9 mouse cellular contexts compared by ENCODE assay signal in the genomic region with DNA sequence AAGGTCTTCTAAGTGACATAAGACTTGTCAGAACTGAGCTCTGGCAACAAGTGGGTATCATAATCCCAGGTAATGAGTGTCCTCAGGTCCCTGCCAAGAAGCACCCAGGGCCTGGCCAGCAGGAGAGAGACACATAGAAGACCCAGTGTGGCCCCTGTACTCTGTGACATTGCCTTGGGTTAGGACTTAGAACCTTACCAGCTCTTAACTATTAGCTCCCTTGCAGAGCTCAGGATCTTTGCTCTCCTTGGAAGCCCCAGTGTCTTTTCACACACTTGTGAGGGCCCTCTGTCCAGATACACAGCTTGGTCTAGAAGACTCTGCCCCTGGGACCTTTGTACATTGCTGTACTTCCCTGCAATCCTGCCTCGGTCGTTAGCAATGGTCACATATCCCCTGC. TPM values are rescaled to one million over a fixed set of nuclear protein-coding genes. Genes with fewer than 3 reads are reported as not detected.
DNase-seq lines count a peak whose midpoint lies in the region; ATAC-seq lines count a peak whose summit lies in the region.
"Had no signal": no experiment of that assay in that cellular context is flagged by ENCODE, and none has a peak within 500 bp of the region (broad histone marks: within the 10 kb centered on the region; RNA-seq: fewer than 3 reads in every experiment).

No protein-coding gene starts in this region.

- intact Hi-C loops in gastrocnemius, postnatal 36 days (cut with DNase I), result no loop called here

- peak overlapping the region; percentile 5 for H3K9ac ChIP-seq in midbrain, embryonic 13.5 days (replicated peaks)
- H3K9ac ChIP-seq in neural tube, embryonic 15.5 days (replicated peaks), result no peak overlapping the region

- no peak for ATAC-seq in midbrain, embryonic 13.5 days
- ATAC-seq in neural tube, embryonic 15.5 days (ENCODE audit: low FRiP score), result no peak
- ATAC-seq in granulocyte monocyte progenitor cell, adult 5-6 weeks (replicated peaks; ENCODE audit: poor library complexity, severe bottlenecking), result no peak

- H3K4me1 ChIP-seq in midbrain, embryonic 13.5 days (replicated peaks), result peaks cover 87% of the 10 kb centered on the region
- H3K4me1 ChIP-seq in midbrain, embryonic 10.5 days, result peaks cover 78% of the 10 kb centered on the region
- peaks cover 78% of the 10 kb centered on the region for H3K4me1 ChIP-seq in neural tube, embryonic 15.5 days

- DNase-seq in gastrocnemius, postnatal 25 days, result peak; percentile 39
- no peak for DNase-seq in gastrocnemius, postnatal 36 days
- no peak for DNase-seq in midbrain, embryonic 10.5 days (ENCODE audit: low spot score)
- peak; percentile 51 to 84 for DNase-seq in kidney, postnatal 25 days
- no peak for DNase-seq in cerebellum, adult 9-11 months

- H3K27ac ChIP-seq in midbrain, embryonic 13.5 days, result no peak overlapping the region
- no peak overlapping the region for H3K27ac ChIP-seq in midbrain, embryonic 10.5 days (replicated peaks)
- no peak overlapping the region for H3K27ac ChIP-seq in neural tube, embryonic 15.5 days (replicated peaks)

- H3K4me3 ChIP-seq in midbrain, embryonic 13.5 days (replicated peaks), result peak overlapping the region; percentile 17
- no peak overlapping the region for H3K4me3 ChIP-seq in midbrain, embryonic 10.5 days
- H3K4me3 ChIP-seq in neural tube, embryonic 15.5 days (replicated peaks), result no peak overlapping the region

- no peaks in the 10 kb centered on the region for H3K27me3 ChIP-seq in midbrain, embryonic 13.5 days
- peaks cover 11% of the 10 kb centered on the region for H3K27me3 ChIP-seq in midbrain, embryonic 10.5 days (ENCODE audit: low read depth, poor library complexity, severe bottlenecking)
- H3K27me3 ChIP-seq in neural tube, embryonic 15.5 days (replicated peaks), result no peaks in the 10 kb centered on the region

- H3K9me3 ChIP-seq in midbrain, embryonic 13.5 days, result no peaks in the 10 kb centered on the region
- no peaks in the 10 kb centered on the region for H3K9me3 ChIP-seq in midbrain, embryonic 10.5 days (replicated peaks)
- no peaks in the 10 kb centered on the region for H3K9me3 ChIP-seq in neural tube, embryonic 15.5 days (replicated peaks)

- H3K4me2 ChIP-seq in midbrain, embryonic 13.5 days (replicated peaks), result peak overlapping the region; percentile 72
- H3K4me2 ChIP-seq in neural tube, embryonic 15.5 days, result peak overlapping the region; percentile 78
- H3K4me2 ChIP-seq: heart, embryonic 11.5 days had no signal

- WGBS in midbrain, embryonic 13.5 days, result 72% methylated on average over 2 of the region's 2 CpGs
- WGBS in midbrain, embryonic 10.5 days, result 78% methylated on average over 2 of the region's 2 CpGs
- 64% methylated on average over 2 of the region's 2 CpGs for WGBS in neural tube, embryonic 15.5 days

- H3K36me3 ChIP-seq in midbrain, embryonic 13.5 days, result no peaks in the 10 kb centered on the region
- H3K36me3 ChIP-seq in midbrain, embryonic 10.5 days, result no peaks in the 10 kb centered on the region
- no peaks in the 10 kb centered on the region for H3K36me3 ChIP-seq in neural tube, embryonic 15.5 days

RNA-seq across cellular contexts. Expression of a gene that starts 23.7 kb away (rescaled TPM):
- 100 to 1,000 TPM; 174 to 193 TPM for total RNA-seq in gastrocnemius, postnatal 25 days (2021)
- total RNA-seq in gastrocnemius, postnatal 36 days (2021), result 100 to 1,000 TPM; 227 to 246 TPM
- 22.0 and 22.8 TPM in 2 replicates for polyA plus RNA-seq in midbrain, embryonic 13.5 days (2015; fragmentation: Nextera tagmentation; extraction: Ambion mirVana)
- polyA plus RNA-seq in midbrain, embryonic 10.5 days (2016; fragmentation: Nextera tagmentation; extraction: Ambion mirVana), result 5.5 and 9.0 TPM in 2 replicates
- 13.2 and 15.5 TPM in 2 replicates for polyA plus RNA-seq in neural tube, embryonic 15.5 days (2015; fragmentation: Nextera tagmentation; extraction: Ambion mirVana)
- 2.2 and 10.2 TPM in 2 replicates for total RNA-seq in granulocyte monocyte progenitor cell, adult 5-6 weeks (2014; fragmentation: Nextera tagmentation)
- 2.4 and 4.5 TPM in 2 replicates for total RNA-seq in granulocyte monocyte progenitor cell, adult 5-6 weeks (2017)

Comparison
In these comparisons a context has a peak if more than half of its experiments do, and no peak if none do; other contexts are left out.
1. DNase-seq: peak in gastrocnemius, postnatal 25 days (single experiment) and kidney, postnatal 25 days (2 of 2); none in gastrocnemius, postnatal 36 days (0 of 2), midbrain, embryonic 10.5 days (single experiment) and cerebellum, adult 9-11 months (single experiment).
2. RNA of a gene that starts 23.7 kb away (total RNA-seq): 227 to 246 TPM in gastrocnemius, postnatal 36 days and 174 to 193 TPM in gastrocnemius, postnatal 25 days; 2.2 to 10.2 TPM in granulocyte monocyte progenitor cell, adult 5-6 weeks; every median in the first group is over 10 times any median in the second.